Mouse (Mus musculus): Measurements from ENCODE around the gene Gm28269.

GRCm38 (mm10) chrX:21695220-21695619, 49.7 kb downstream of the Gm28269 start:
- TF ChIP-seq GATA1 (IDR thresholded peaks at IDR 0.05; ENCODE audit: low read length) (no peak), TAL1 (IDR thresholded peaks at IDR 0.05; ENCODE audit: low read length) (no peak)
